ENCODE assay signal across 8 mouse cellular contexts in genomic region chr3:157924692-157925328, GRCm38 (mm10). TPM values are rescaled to one million over a fixed set of nuclear protein-coding genes. Genes with fewer than 3 reads are reported as not detected.
A peak's percentile ranks its signal among the peaks of the same experiment; 100 is the strongest.
DNase-seq lines count a peak whose midpoint lies in the region; ATAC-seq lines count a peak whose summit lies in the region.

TSS of gene Cth (minus strand) at chr3:157925077.

- H3K36me3 ChIP-seq in hindbrain, embryonic 13.5 days: no peaks in the 10 kb centered on the region

- H3K9me3 ChIP-seq in hindbrain, embryonic 13.5 days: no peaks in the 10 kb centered on the region

- peak within 1 kb of the TSS; percentile 56 for H3K4me3 ChIP-seq in hindbrain, embryonic 13.5 days

- peak; percentile 100 for ATAC-seq in hindbrain, embryonic 13.5 days (ENCODE audit: low FRiP score)

- H3K27ac ChIP-seq in hindbrain, embryonic 13.5 days: no peak within 1 kb of the TSS

- H3K4me1 ChIP-seq in hindbrain, embryonic 13.5 days (replicated peaks): peaks cover 6% of the 10 kb centered on the region

- peak; percentile 81 for DNase-seq in WW6 (ENCODE audit: low read depth, low spot score)
- peak; percentile 80 to 86 for DNase-seq in cerebellum, postnatal 36 days
- peak; percentile 62 to 69 for DNase-seq in frontal cortex, postnatal 25 days (ENCODE audit: low spot score in 2 of 2)
- peak; percentile 72 to 87 for DNase-seq in layer of hippocampus, postnatal 14 days (ENCODE audit: low spot score in 2 of 2)
- DNase-seq in lung, postnatal 10 days: peak; percentile 92
- peak; percentile 74 for DNase-seq in retina, adult 2 months (ENCODE audit: low read depth, low spot score)
- DNase-seq in thymus, postnatal 25 days: peak; percentile 66

- peak within 1 kb of the TSS; percentile 62 for H3K9ac ChIP-seq in hindbrain, embryonic 13.5 days

- no peaks in the 10 kb centered on the region for H3K27me3 ChIP-seq in hindbrain, embryonic 13.5 days

- WGBS in hindbrain, embryonic 13.5 days: 1% methylated on average over 30 of the region's 30 CpGs

- peak within 1 kb of the TSS; percentile 94 for H3K4me2 ChIP-seq in hindbrain, embryonic 13.5 days

RNA-seq across cellular contexts. Expression of gene Cth, which starts in this region (rescaled TPM):
- 3.1 and 3.2 TPM in 2 replicates for polyA plus RNA-seq in hindbrain, embryonic 13.5 days (2015; fragmentation: Nextera tagmentation; extraction: Ambion mirVana)
- total RNA-seq in layer of hippocampus, postnatal 14 days (2021): 10 to 100 TPM in 1 of 2 experiments, 1 to 10 TPM in 1; 8.8 to 10.3 TPM
